Mouse (Mus musculus): ENCODE results near the gene Gm17349. TPM values are rescaled to one million over a fixed set of nuclear protein-coding genes. Genes with fewer than 3 reads are reported as not detected.
A peak's percentile ranks its signal among the peaks of the same experiment; 100 is the strongest.

The Gm17349 gene
- polyA plus RNA-seq, 1 experiment from 2014 or later: not detected

- Histone ChIP-seq H3K36me3 (peaks cover 19% of the 10 kb centered on the region), H3K4me3 (replicated peaks) (peak overlapping the region; percentile 81), H3K27me3 (replicated peaks) (no peaks in the 10 kb centered on the region), H3K9ac (peak overlapping the region; percentile 81), H3K4me1 (peaks cover 28% of the 10 kb centered on the region), H3K27ac (no peak overlapping the region), H3K4me2 (peak overlapping the region; percentile 76), H3K9me3 (no peaks in the 10 kb centered on the region)
- no peak for ATAC-seq (ENCODE audit: insufficient read depth, low FRiP score, low read depth)
- WGBS: 70% methylated on average over 2 of the region's 2 CpGs
Observed at GRCm38 (mm10) chr15:99726549-99726948, 21.3 kb upstream of the Gm17349 start.

DNA sequence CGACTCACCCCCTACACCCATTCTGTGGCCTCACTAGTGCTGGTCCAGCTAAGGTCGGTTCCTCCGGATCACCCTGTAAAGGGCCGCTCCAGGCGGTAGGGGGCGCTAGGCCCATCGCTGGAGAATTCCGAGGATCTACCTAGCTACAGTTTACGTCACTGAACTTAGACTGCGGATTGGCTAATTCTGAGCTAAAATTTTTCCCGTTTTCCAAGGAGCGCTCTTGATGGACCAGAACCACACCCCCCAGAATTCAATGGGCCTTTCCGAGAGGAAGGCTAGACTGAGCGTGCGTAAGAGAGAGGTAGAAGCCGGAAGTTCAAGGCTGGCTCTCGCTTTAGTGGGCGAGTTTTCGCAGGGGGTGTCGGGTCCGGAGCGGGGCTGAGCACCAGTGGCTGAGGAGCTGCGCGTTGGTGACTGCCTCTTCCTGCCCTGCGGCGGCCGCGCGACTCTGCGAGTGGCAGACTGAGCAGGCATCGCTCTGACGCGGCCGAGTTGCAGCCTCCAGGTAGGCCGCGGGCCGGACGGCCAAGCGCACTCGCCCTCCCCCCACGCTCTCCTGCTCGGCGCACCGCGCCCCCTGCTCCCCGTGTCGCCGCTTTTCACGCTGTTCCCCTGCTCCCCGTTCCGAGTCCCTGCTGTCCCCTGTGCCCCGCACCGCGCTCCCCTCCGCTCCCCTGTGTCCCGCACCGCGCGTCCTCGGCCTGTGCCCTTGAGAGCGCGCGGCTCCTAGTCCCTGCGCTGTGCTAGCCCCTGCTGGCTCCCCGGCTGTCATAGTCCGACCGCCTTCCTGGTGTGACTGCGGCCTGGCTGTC is 20.3 kb upstream of the Gm17349 start, which contains the start of gene Cox14:
Gene Cox14 (plus strand): TSS at position 278 of the 815 bp plus-strand sequence.
- Histone ChIP-seq H3K27me3 (replicated peaks) (no peaks in the 10 kb centered on the region), H3K9me3 (no peaks in the 10 kb centered on the region), H3K9ac (peak within 1 kb of the TSS; percentile 81), H3K36me3 (peaks cover 15% of the 10 kb centered on the region), H3K4me1 (peaks cover 28% of the 10 kb centered on the region), H3K4me3 (replicated peaks) (peak within 1 kb of the TSS; percentile 81), H3K27ac (peak within 1 kb of the TSS; percentile 86), H3K4me2 (peak within 1 kb of the TSS; percentile 76)
- ATAC-seq (ENCODE audit: insufficient read depth, low FRiP score, low read depth): peak; percentile 92
- WGBS: under 1% methylated on average over 66 of the region's 68 CpGs

DNA sequence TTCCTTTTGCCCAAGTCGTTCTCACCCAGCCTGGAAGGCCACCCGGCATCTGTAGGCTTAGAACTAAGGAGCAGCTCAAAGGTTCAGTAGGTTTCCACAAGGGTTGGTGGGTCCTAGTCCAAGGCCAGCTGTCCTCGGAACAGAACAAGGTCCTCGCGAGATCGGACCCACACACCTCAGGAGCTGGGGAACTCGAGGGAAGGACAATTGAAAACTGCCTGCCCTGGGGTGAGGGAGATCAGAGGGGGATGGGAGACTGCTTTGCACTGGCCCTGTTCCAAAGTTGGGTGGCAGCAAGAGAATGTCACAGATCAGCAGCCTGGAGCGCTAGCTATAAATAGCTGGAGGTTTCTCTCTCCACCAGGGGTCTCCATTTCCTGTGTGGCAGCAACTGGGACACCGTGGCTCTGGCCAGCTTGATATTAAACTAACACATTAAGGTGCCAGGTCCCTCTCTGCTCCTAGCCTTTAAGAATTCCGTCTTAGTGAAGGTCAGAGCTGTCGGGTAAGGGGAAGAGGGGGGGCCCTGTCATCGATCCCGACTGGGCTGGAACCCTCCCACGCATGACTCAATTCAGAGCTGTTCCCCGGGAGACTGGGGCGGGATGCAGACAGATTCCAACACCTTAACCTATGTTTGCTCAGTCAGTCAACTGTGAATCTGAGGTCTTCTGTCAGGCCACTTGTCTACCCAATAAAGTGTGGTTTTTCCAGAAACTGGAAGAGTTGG is 19.2 kb upstream of the Gm17349 start:
- Histone ChIP-seq H3K27ac (peak overlapping the region; percentile 84), H3K4me3 (replicated peaks) (peak overlapping the region; percentile 81), H3K36me3 (peaks cover 15% of the 10 kb centered on the region), H3K4me1 (peaks cover 28% of the 10 kb centered on the region), H3K27me3 (replicated peaks) (no peaks in the 10 kb centered on the region), H3K9me3 (no peaks in the 10 kb centered on the region), H3K9ac (0 out of 2 replicates have a peak overlapping the region, but pooled peaks have one; percentile 4), H3K4me2 (peak overlapping the region; percentile 73)
- 10% methylated on average over 16 of the region's 16 CpGs for WGBS
- ATAC-seq (ENCODE audit: insufficient read depth, low FRiP score, low read depth): peak; percentile 24; the same call in 1 of the 2 replicates

- Histone ChIP-seq H3K4me2 (peak overlapping the region; percentile 73), H3K4me3 (replicated peaks) (no peak overlapping the region), H3K27me3 (replicated peaks) (no peaks in the 10 kb centered on the region), H3K9ac (no peak overlapping the region), H3K36me3 (peaks cover 12% of the 10 kb centered on the region), H3K9me3 (no peaks in the 10 kb centered on the region), H3K4me1 (peaks cover 28% of the 10 kb centered on the region), H3K27ac (peak overlapping the region; percentile 84)
- 27% methylated on average over 11 of the region's 11 CpGs for WGBS
- 0 out of 2 replicates have a peak, but pooled peaks have one; percentile 11 for ATAC-seq (ENCODE audit: insufficient read depth, low FRiP score, low read depth)
Observed at GRCm38 (mm10) chr15:99723515-99724291, 18.4 kb upstream of the Gm17349 start.

DNA sequence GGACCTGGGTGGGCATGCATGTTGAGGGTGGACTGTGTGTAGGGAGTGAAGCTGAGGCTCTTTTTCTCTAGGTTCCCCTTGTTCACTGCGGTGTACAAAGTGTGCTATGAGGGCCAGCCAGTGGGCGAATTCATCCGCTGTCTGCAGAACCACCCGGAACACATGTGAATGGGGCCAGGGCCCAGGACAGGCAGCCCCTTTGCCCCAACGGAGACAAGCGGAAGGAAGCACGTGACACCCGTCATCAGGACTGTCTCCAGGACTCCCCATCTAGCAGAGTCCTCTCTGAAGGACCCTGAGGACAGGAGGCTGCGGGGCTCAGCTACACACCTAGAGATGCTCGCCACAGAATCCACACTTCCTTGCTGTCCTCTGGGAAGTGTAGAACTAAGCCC is 17.8 kb upstream of the Gm17349 start:
- ATAC-seq (ENCODE audit: insufficient read depth, low FRiP score, low read depth): no peak
- Histone ChIP-seq H3K36me3 (peaks cover 6% of the 10 kb centered on the region), H3K9me3 (no peaks in the 10 kb centered on the region), H3K4me3 (replicated peaks) (no peak overlapping the region), H3K4me1 (peaks cover 28% of the 10 kb centered on the region), H3K4me2 (no peak overlapping the region; the same call in 1 of the 2 replicates), H3K27me3 (replicated peaks) (no peaks in the 10 kb centered on the region), H3K27ac (peak overlapping the region; percentile 84), H3K9ac (no peak overlapping the region)
- 72% methylated on average over 10 of the region's 10 CpGs for whole genome bisulfite sequencing

DNA sequence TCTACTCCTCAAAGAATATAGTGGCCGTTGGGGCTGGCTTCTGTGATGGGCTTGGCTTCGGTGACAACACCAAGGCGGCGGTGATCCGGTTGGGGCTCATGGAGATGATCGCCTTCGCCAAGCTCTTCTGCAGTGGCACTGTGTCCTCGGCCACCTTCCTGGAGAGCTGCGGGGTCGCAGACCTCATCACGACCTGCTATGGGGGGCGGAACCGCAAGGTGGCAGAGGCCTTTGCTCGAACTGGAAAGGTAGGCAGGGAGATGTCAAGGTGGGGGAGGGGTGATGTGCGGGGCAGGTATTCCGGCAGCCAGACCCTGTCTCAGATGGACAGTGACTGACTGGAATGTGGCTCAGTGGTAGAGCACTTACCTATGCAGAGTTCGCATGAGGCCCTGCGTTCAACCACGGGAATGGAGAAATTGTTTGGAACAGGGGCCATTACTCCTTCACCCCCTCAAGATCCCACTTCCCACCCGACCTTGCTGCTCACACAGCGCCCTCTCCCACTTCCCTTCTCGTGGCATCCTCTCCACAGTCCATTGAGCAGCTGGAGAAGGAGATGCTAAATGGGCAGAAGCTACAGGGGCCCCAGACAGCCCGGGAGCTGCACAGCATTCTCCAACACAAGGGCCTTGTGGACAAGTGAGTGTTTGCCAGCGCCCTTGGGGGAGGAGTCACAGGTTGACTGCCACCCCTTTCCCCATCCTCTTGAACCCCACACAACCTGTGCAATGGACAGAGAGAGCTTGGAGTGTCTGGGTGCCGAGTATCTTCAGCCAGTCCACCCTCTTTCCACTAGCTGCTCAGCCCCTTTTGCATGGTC is 16.8 kb upstream of the Gm17349 start:
- no peaks in the 10 kb centered on the region for H3K36me3 ChIP-seq
- no peaks in the 10 kb centered on the region for H3K9me3 ChIP-seq
- no peaks in the 10 kb centered on the region for H3K27me3 ChIP-seq (replicated peaks)
- no peak overlapping the region for H3K27ac ChIP-seq
- ATAC-seq (ENCODE audit: insufficient read depth, low FRiP score, low read depth): no peak
- WGBS: 77% methylated on average over 25 of the region's 25 CpGs
- H3K4me1 ChIP-seq: peaks cover 28% of the 10 kb centered on the region
- H3K9ac ChIP-seq: no peak overlapping the region
- H3K4me3 ChIP-seq (replicated peaks): no peak overlapping the region
- H3K4me2 ChIP-seq: no peak overlapping the region

GRCm38 (mm10) chr15:99719865-99720264 is 14.6 kb upstream of the Gm17349 start:
- no peak for ATAC-seq (ENCODE audit: insufficient read depth, low FRiP score, low read depth)
- 76% methylated on average over 8 of the region's 8 CpGs for whole genome bisulfite sequencing
- Histone ChIP-seq H3K4me2 (no peak overlapping the region), H3K4me1 (peaks cover 28% of the 10 kb centered on the region), H3K9ac (no peak overlapping the region), H3K4me3 (replicated peaks) (no peak overlapping the region), H3K27me3 (replicated peaks) (no peaks in the 10 kb centered on the region), H3K9me3 (no peaks in the 10 kb centered on the region), H3K27ac (no peak overlapping the region), H3K36me3 (no peaks in the 10 kb centered on the region)

DNA sequence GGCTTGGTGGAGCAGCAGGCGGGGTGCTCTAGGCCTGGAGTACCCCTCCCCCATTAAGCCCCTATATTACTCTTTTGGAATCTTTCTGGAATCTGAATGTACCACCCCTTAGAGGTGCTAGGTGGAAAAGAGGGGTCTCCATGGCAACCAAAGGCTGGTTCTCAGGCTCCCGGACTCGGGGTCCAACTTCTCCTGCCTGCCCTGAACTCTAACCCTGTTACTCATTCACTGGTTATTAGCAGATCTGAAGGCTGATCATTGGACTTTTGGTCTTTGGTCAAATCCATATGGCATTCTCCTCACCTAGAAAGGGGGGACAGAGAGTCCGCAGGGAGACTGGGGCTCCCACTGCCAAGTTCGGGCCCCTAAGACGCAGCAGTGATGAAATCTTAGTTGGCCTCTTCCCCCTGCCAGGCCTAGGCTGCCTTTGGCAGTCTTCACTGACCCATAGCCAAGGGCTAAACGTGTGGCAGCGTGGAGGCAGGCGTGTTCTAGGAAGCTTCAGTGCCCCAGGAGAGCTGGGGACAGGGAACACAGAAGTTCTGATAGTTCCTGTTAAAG is 13.3 kb upstream of the Gm17349 start:
- H3K27ac ChIP-seq: no peak overlapping the region
- H3K4me3 ChIP-seq (replicated peaks): no peak overlapping the region
- H3K4me1 ChIP-seq: peaks cover 15% of the 10 kb centered on the region
- no peak overlapping the region for H3K9ac ChIP-seq
- 85% methylated on average over 9 of the region's 9 CpGs for WGBS
- H3K9me3 ChIP-seq: no peaks in the 10 kb centered on the region
- no peak overlapping the region for H3K4me2 ChIP-seq
- no peaks in the 10 kb centered on the region for H3K27me3 ChIP-seq (replicated peaks)
- no peak for ATAC-seq (ENCODE audit: insufficient read depth, low FRiP score, low read depth)
- H3K36me3 ChIP-seq: peaks cover 8% of the 10 kb centered on the region

- Histone ChIP-seq H3K27me3 (replicated peaks) (no peaks in the 10 kb centered on the region), H3K4me3 (replicated peaks) (no peak within 1 kb of the TSS), H3K27ac (no peak within 1 kb of the TSS), H3K9me3 (no peaks in the 10 kb centered on the region), H3K4me1 (peaks cover 9% of the 10 kb centered on the region), H3K36me3 (peaks cover 17% of the 10 kb centered on the region), H3K4me2 (0 out of 2 replicates have a peak within 1 kb of the TSS, but pooled peaks have one; percentile 5), H3K9ac (no peak within 1 kb of the TSS)
- ATAC-seq (ENCODE audit: insufficient read depth, low FRiP score, low read depth): no peak
- 61% methylated on average over 26 of the region's 26 CpGs for WGBS
Observed at GRCm38 (mm10) chr15:99717386-99718334, 12.4 kb upstream of the Gm17349 start, which contains the start of gene Gpd1. TSS of gene Gpd1 (plus strand) at chr15:99717515.

- no peak for ATAC-seq (ENCODE audit: insufficient read depth, low FRiP score, low read depth)
- H3K27me3 ChIP-seq (replicated peaks): no peaks in the 10 kb centered on the region
- H3K27ac ChIP-seq: no peak overlapping the region
- H3K9ac ChIP-seq: no peak overlapping the region
- no peak overlapping the region for H3K4me3 ChIP-seq (replicated peaks)
- no peak overlapping the region for H3K4me2 ChIP-seq
- 82% methylated on average over 12 of the region's 12 CpGs for WGBS
- H3K4me1 ChIP-seq: peaks cover 10% of the 10 kb centered on the region
- peaks cover 25% of the 10 kb centered on the region for H3K36me3 ChIP-seq
- no peaks in the 10 kb centered on the region for H3K9me3 ChIP-seq
Observed at GRCm38 (mm10) chr15:99716814-99717213, 11.5 kb upstream of the Gm17349 start.

Measured in stomach, embryonic 15.5 days (tissue).